Mouse (Mus musculus) testis, postnatal 10 days (tissue): ENCODE measurements around the gene Commd2.

ENCODE experiments used
- DNase-seq: peaks from one replicate; pipeline ENCODE4 v3.0.0; 2021; ENCODE audit warnings: low spot score

The Commd2 gene

GRCm38 (mm10) chr3:57651231-57651864 is at the start of gene Commd2:
Gene Commd2 (minus strand): TSS chr3:57651715.
- DNase-seq: peak; percentile 92

- no peak for DNase-seq
Observed at GRCm38 (mm10) chr3:57696779-57697178, 45.3 kb upstream of the Commd2 start.

- DNase-seq: no peak
Observed at GRCm38 (mm10) chr3:57696249-57696648, 44.7 kb upstream of the Commd2 start.

GRCm38 (mm10) chr3:57692719-57693118 is 41.2 kb upstream of the Commd2 start, which contains the start of gene Ankub1:
Gene Ankub1 (minus strand): TSS chr3:57692799.
- DNase-seq: no peak

GRCm38 (mm10) chr3:57691772-57692171 is 40.3 kb upstream of the Commd2 start:
- no peak for DNase-seq

- DNase-seq: no peak
Observed at GRCm38 (mm10) chr3:57677786-57678185, 26.3 kb upstream of the Commd2 start.

- DNase-seq: no peak
Observed at GRCm38 (mm10) chr3:57674075-57674474, 22.6 kb upstream of the Commd2 start.

GRCm38 (mm10) chr3:57673586-57673985 is 22.1 kb upstream of the Commd2 start:
- DNase-seq: no peak

- DNase-seq: peak; percentile 78
Observed at GRCm38 (mm10) chr3:57667054-57667723, 15.7 kb upstream of the Commd2 start.

GRCm38 (mm10) chr3:57665880-57666279 is 14.4 kb upstream of the Commd2 start:
- DNase-seq: no peak

GRCm38 (mm10) chr3:57664682-57665081 is 13.2 kb upstream of the Commd2 start:
- no peak for DNase-seq

- DNase-seq: peak; percentile 67
Observed at GRCm38 (mm10) chr3:57663731-57664130, 12.2 kb upstream of the Commd2 start.

- DNase-seq: no peak
Observed at GRCm38 (mm10) chr3:57658608-57659007, 7.1 kb upstream of the Commd2 start.

GRCm38 (mm10) chr3:57653646-57654045 is 2.1 kb upstream of the Commd2 start:
- DNase-seq: no peak

GRCm38 (mm10) chr3:57652485-57652884 is 970 bp upstream of the Commd2 start:
- no peak for DNase-seq

- DNase-seq: no peak
Observed at GRCm38 (mm10) chr3:57651865-57652259, 347 bp upstream of the Commd2 start.

GRCm38 (mm10) chr3:57643191-57643590 is 8.3 kb downstream of the Commd2 start:
- DNase-seq: no peak

- DNase-seq: no peak
Observed at GRCm38 (mm10) chr3:57637596-57637995, 13.9 kb downstream of the Commd2 start.

- DNase-seq: no peak
Observed at GRCm38 (mm10) chr3:57634763-57635487, 16.6 kb downstream of the Commd2 start.

GRCm38 (mm10) chr3:57626954-57627513 is 24.5 kb downstream of the Commd2 start:
- DNase-seq: no peak

- DNase-seq: peak; percentile 87
Observed at GRCm38 (mm10) chr3:57625275-57625997, 26.1 kb downstream of the Commd2 start.

- DNase-seq: peak; percentile 42
Observed at GRCm38 (mm10) chr3:57619718-57620117, 31.8 kb downstream of the Commd2 start.
